Mouse (Mus musculus) spleen, adult 12 weeks (tissue): ENCODE results near the gene Cubn.
A peak's percentile ranks its signal among the peaks of the same experiment; 100 is the strongest.

Experiments used
- DNase-seq: peaks from one replicate; pipeline ENCODE4 v3.0.0; 2022; ENCODE audit warnings: low spot score

Gene Cubn

GRCm38 (mm10) chr2:13352775-13353174, 138.8 kb downstream of the Cubn start:
- no peak for DNase-seq

DNA sequence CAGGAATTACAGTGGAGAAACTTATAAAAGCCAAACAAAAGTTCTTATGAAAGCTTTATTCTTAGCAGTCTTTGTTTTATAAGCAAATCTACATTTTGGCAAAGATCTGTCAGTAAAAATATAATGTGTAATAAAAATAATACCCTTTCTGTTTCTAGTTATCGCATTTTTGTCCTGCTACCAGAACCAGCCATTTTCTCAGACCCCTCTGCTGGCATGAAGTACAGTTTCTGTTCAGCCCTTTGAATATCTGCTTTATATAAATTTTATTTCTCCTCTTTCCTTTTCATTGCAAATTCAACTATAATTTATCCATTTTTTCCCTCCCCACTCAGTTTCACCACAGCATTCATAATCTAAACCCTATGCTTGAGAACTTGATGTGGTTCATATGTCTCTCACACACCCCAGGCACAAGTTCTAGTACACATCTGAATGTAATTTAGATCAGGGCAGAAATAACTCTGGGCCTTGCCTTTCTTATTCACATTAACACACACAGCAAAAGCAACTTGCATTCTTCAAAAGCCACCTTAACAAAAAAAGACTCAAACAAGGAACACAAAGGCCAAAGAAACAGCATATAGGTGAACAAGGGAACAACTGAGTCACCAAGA, 139.4 kb downstream of the Cubn start:
- DNase-seq, result no peak

GRCm38 (mm10) chr2:13342325-13342926, 149.2 kb downstream of the Cubn start:
- DNase-seq, result no peak

DNA sequence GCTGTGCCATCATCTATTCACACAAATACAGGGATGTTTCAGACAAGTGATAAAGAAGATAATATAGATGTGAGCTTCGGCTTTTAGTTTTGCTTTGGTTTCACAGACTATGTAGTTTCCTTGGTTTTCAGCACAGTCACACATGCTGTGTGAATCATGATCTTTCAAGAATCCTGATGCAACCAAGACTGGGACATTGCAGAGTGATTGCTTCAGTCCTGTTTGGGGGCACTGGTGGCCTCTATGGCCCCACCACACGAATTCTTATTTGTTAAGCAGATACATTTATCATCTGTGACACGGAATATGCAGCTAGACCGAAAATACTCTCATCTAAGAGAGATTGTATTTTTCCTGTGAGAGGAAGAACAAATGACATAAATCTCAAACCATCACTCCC, 156.2 kb downstream of the Cubn start:
- no peak for DNase-seq

DNA sequence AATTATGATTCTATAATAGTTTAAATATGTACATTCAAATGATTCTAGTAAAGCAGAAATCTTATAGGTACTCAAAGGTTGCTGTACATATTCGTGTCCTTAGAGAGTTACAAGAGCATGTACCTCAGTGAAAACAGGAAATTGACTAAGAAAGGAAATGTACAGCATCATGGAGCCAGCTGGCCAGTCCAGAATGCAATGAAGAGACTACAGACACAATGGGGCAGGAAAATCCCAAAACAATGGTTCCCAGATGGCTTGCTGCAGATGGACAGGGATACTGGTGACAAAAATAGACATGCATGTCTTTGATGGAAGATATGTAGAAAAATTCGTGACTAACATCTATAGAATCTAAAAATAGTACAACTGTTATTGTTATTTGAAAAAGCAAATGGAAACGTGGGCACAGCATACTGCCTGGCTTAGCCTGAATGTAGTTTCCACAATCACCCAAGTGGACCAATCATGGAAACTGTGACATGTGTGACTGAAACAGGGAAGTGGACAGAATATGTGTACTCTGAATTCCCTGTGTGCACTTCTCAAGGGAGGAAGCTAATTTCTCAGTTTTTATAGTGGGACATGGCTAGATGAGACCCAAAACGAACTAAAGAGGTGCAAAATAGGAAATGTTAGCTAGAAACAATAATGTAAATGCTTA, 161.7 kb downstream of the Cubn start:
- no peak for DNase-seq

- DNase-seq, result no peak
Measured at GRCm38 (mm10) chr2:13303376-13303775, 188.2 kb downstream of the Cubn start.

GRCm38 (mm10) chr2:13299031-13299430, 192.6 kb downstream of the Cubn start:
- no peak for DNase-seq

DNA sequence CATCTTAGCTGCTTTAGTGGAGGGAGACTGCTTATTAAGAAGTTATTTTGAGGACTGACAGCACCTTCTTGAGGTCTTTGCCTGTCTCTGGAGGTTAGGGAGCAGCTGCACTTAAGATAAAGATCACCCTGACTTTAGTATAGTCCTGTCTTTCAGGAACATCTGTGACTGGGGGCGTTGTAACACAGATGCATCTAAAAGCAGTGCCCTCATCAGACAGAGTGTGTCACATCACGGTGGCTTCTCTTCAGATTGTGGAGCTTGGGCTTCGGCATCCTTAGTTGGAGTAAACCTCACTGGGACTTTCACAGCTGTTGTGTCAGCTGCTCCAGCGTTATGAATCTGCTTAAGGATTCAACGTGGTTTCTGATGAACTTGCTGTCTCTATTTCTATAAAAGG, 193.9 kb downstream of the Cubn start:
- no peak for DNase-seq

- no peak for DNase-seq
Measured at GRCm38 (mm10) chr2:13290661-13291060, 201.0 kb downstream of the Cubn start.

- DNase-seq, result no peak
Measured at GRCm38 (mm10) chr2:13290070-13290469, 201.5 kb downstream of the Cubn start.

DNA sequence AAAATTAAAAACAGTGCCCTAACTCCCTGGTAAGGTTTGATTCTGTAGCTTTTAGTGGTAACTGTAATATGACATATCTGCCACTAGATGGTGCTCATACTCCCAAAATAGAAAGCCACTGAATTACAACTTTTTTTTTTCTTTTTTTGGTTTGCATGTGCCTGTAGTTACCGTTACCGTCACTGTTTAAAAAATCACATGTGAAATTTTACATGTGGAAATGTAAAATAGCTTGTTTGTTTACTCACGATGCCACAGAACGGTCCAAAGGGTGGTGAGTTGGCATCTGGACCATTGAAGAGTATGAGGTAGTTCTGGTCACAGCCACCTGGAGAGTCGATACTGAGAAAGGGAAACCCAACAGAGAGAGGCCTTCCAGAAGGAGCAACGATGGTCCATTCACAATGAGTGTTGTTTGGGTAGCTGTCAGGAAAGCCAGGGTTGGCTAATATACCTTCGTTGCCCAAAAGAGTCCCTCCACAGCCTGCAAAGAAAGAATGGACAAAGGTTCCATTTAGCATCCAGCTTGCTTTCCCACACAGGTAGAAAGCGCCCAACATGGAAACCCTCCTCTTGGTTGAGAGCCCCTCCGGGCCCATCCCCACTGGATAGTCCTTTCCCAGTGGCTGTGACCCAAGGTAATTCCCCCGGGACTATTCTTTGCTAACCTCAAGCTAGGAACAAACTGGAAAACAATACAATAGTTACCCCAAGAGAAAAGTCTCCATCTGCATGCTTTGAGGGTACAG, 213.3 kb downstream of the Cubn start:
- no peak for DNase-seq

GRCm38 (mm10) chr2:13275874-13276273, 215.7 kb downstream of the Cubn start:
- DNase-seq, result no peak

DNA sequence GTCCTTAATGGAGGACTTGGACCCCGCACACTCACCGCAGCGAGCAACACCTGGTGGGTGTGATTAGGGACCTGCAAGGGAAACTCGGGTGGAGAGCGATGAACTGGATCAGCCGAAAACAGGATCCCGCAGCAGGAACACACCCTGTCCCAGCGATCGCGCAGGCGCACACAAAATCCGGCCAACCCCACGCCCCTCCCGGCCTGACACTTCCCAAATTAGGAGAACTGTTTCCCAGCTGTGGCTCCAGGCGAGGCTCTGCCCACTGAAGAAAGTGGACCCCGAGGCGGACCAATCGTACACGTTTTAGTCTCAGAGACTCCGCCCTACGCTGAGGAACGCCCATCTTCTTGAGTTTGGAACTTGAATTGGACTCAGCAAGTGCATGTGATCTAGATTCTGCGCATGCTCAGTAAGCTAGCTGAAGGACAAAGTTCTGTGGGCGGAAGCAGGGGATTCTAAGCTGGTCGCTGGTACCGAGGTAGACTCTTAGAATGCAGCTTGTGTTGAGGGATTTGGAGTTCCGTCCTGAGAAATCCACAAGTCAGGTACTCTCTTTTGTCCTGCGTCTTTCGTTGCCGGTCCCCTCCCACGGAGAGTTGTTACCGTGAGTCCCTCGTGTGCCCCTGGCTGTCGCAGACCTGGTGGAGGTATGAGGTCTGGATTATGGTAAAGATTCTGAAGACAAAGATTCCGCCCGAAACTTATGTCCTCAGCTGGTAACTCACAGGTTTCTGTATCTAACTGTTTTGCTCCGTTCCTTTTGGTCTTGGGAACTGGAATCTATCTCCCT, 220.3 kb downstream of the Cubn start, which contains the start of gene Rsu1:
TSS of gene Rsu1 (minus strand) at position 251 of the 793 bp plus-strand sequence.
- DNase-seq, result peak; percentile 88

DNA sequence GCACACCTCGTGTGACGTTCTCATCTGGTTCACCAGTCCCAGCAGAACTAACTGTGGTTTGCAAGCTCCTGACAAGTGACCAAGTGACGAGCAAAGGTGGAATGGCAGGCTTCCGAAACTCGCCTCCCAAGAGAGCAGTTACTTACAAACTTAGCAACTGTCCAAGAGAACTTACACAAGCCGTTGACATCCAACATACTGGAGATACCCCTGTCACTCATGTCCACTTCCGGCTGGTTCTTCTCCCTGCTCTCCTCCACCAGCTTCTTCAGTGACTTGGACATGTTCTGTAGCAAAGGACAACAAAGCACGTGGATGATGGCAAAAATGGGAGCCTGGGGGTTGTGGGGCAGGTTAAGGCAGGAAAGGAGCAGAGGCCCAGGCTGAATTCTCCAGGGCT, 220.9 kb downstream of the Cubn start:
- DNase-seq, result no peak

DNA sequence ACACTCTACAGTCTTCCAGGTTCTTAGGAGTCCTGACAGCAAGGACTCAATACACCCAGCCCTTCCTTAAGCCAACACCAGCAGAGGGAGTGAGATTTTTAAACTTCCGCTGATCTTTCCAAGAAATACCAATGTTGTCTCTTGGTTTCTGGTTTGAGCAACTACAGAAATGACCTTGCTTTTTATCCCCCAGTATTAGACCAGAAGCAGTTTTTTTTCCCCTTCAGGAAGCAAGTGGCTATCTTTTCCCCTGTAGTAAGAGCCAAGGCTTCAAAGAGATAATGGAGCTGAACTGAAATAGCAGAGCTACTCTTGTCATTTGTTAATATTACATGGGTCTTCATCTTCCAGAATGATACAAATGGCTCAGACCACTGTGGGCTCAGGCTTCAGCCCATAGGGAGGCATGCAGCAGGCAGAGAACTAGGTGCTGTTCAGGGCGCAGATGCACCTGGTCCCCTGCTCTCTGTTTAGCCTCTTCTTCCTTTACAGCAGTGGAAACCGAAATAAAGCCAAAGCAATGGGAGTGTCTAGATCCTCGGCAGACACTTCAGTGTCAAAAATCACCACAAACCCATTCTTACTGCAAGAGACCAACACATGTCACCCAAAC, 222.8 kb downstream of the Cubn start:
- DNase-seq, result no peak

DNA sequence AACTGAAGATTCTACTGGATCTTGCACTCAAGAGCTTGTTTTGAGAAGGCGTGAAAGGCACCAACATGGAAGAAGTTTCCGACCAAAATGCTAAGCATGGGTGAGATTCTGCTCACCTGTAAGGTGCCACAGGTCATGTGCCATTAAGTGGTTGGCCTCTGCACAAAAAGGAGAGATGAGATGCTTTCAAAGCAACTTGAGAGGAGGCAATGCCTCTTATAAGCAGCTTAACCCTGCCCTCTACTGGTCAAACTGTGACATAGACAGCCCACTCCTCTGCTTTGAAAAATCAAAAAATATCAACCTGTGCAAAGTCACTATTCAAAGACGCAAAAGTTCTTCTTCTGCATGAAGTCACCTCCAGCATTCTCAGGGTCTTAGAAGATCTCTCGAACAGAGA, 226.7 kb downstream of the Cubn start:
- DNase-seq, result no peak

DNA sequence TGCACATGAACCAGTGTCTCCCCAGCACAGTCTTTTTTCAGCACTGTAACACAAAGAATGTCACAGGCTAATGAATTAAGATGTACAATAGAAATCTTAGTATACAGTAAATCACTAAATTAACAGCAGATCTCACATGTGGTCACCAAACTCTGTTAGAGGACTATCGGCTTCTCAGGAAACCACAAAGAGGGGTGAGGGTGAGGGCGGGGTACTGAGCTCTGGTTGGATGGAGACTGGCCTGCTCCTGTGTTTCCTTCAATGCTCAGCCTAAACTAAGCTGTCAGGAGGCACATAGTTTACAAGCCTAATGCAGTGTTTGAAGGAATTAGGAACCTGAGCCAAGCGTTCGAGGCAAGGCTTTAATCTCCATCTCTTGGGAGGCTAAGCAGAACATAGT, 228.5 kb downstream of the Cubn start:
- no peak for DNase-seq

DNA sequence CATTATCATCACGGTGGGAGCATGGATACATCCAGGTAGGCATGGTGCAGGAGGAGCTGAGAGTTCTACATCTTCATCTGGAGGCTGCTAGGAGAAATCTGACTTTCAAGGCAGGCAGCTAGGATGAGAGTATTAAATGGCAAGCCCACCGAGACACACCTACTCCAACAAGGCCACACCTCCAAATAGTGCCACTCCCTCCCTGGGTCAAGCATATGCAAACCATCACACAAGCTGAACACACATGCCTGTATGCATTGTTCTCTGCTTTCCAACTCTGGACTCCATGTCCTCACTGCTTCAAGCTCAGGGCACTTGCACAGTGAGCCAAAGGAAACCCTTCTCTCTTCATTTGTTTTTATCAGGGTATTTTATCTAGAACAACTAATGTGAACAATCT, 233.0 kb downstream of the Cubn start:
- no peak for DNase-seq

DNA sequence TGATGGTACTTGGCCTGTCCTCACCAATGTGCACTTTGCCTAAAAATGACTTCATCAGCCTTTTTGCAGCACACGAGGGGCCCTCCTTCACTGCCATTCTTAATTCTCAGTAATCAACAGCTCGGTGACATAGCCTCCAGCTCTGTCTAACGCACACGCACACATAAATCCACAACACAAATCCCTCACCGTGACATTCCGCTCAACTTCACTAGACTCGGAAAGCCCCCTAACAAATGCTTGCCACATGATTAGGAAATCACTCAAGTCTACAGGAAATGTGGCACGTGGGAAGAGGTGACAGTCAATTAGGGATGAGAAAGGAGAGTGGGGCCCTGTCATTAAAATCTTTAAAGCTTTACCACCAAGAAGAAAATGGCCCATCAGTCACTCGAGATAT, 250.9 kb downstream of the Cubn start:
- DNase-seq, result no peak

- DNase-seq, result no peak
Measured at GRCm38 (mm10) chr2:13237140-13237901, 254.3 kb downstream of the Cubn start.

- no peak for DNase-seq
Measured at GRCm38 (mm10) chr2:13235696-13236095, 255.9 kb downstream of the Cubn start.
